10 mouse cellular contexts compared by ENCODE assay signal in genomic region chr11:69934681-69935080, GRCm38 (mm10). TPM values are rescaled to one million over a fixed set of nuclear protein-coding genes. Genes with fewer than 3 reads are reported as not detected.
DNase-seq lines count a peak whose midpoint lies in the region; ATAC-seq and TF ChIP-seq lines count a peak whose summit lies in the region.
"Had no signal": no experiment of that assay in that cellular context is flagged by ENCODE, and none has a peak within 500 bp of the region (broad histone marks: within the 10 kb centered on the region; RNA-seq: fewer than 3 reads in every experiment).

No protein-coding gene starts in this region.

- ATAC-seq in forebrain, postnatal 0 days = no peak
- no peak for ATAC-seq in lung, embryonic 16.5 days (ENCODE audit: low read depth)
- ATAC-seq in liver, embryonic 12.5 days = no peak
- ATAC-seq in stomach, embryonic 15.5 days (ENCODE audit: insufficient read depth, low FRiP score, low read depth) = no peak

- H3K27ac ChIP-seq in forebrain, embryonic 10.5 days = peak overlapping the region; percentile 60; the same call in 1 of the 2 replicates
- no peak overlapping the region for H3K27ac ChIP-seq in forebrain, postnatal 0 days (ENCODE audit: low read depth, low read length)
- no peak overlapping the region for H3K27ac ChIP-seq in lung, embryonic 16.5 days (ENCODE audit: low read length)
- H3K27ac ChIP-seq in liver, embryonic 12.5 days = no peak overlapping the region
- no peak overlapping the region; the same call in 1 of the 2 replicates for H3K27ac ChIP-seq in stomach, embryonic 15.5 days

- no peak for TF ChIP-seq CTCF in forebrain, postnatal 0 days (IDR thresholded peaks at IDR 0.05; ENCODE audit: low read depth)

- no peak for DNase-seq in forebrain, embryonic 10.5 days (ENCODE audit: extremely low spot score, low spot score)
- no peak for DNase-seq in forebrain, postnatal 0 days
- no peak for DNase-seq in lung, postnatal 36 days
- no peak for DNase-seq in adrenal gland, adult (ENCODE audit: inconsistent age in 2 of 2, low spot score in 1 of 2)
- DNase-seq in frontal cortex, postnatal 14 days (ENCODE audit: low spot score in 2 of 2) = no peak

- H3K9me3 ChIP-seq in forebrain, embryonic 10.5 days = no peaks in the 10 kb centered on the region
- H3K9me3 ChIP-seq in forebrain, postnatal 0 days (ENCODE audit: low read length) = no peaks in the 10 kb centered on the region
- H3K9me3 ChIP-seq in lung, embryonic 16.5 days (ENCODE audit: control insufficient read depth, low read length) = no peaks in the 10 kb centered on the region
- no peaks in the 10 kb centered on the region for H3K9me3 ChIP-seq in liver, embryonic 12.5 days (replicated peaks)
- no peaks in the 10 kb centered on the region for H3K9me3 ChIP-seq in stomach, embryonic 15.5 days

- 21% methylated on average over 6 of the region's 6 CpGs for WGBS in forebrain, embryonic 10.5 days
- 15% methylated on average over 6 of the region's 6 CpGs for WGBS in forebrain, postnatal 0 days
- 6% methylated on average over 6 of the region's 6 CpGs for WGBS in lung, embryonic 16.5 days
- 19% methylated on average over 6 of the region's 6 CpGs for WGBS in liver, embryonic 12.5 days (ENCODE audit: insufficient replicate concordance)
- 11% methylated on average over 6 of the region's 6 CpGs for WGBS in stomach, embryonic 15.5 days

- peak overlapping the region; percentile 74 for H3K4me3 ChIP-seq in forebrain, embryonic 10.5 days
- H3K4me3 ChIP-seq in forebrain, postnatal 0 days (ENCODE audit: low read depth, low read length) = no peak overlapping the region
- peak overlapping the region; percentile 31 for H3K4me3 ChIP-seq in lung, embryonic 16.5 days (ENCODE audit: low read length)
- peak overlapping the region; percentile 56 for H3K4me3 ChIP-seq in liver, embryonic 12.5 days
- 0 out of 2 replicates have a peak overlapping the region, but pooled peaks have one; percentile 22 for H3K4me3 ChIP-seq in stomach, embryonic 15.5 days (replicated peaks)

- H3K9ac ChIP-seq in forebrain, postnatal 0 days = no peak overlapping the region
- no peak overlapping the region for H3K9ac ChIP-seq in lung, embryonic 16.5 days (ENCODE audit: low read length)
- no peak overlapping the region; the same call in 1 of the 2 replicates for H3K9ac ChIP-seq in liver, embryonic 12.5 days
- no peak overlapping the region for H3K9ac ChIP-seq in stomach, embryonic 15.5 days

- H3K4me1 ChIP-seq in forebrain, embryonic 10.5 days = peaks cover 53% of the 10 kb centered on the region
- peaks cover 8% of the 10 kb centered on the region for H3K4me1 ChIP-seq in forebrain, postnatal 0 days (ENCODE audit: insufficient read depth)
- H3K4me1 ChIP-seq in lung, embryonic 16.5 days (replicated peaks; ENCODE audit: control insufficient read depth, insufficient read depth, low read length) = peaks cover 20% of the 10 kb centered on the region
- peaks cover 43% of the 10 kb centered on the region for H3K4me1 ChIP-seq in liver, embryonic 12.5 days
- peaks cover 39% of the 10 kb centered on the region for H3K4me1 ChIP-seq in stomach, embryonic 15.5 days

- no peaks in the 10 kb centered on the region for H3K36me3 ChIP-seq in forebrain, embryonic 10.5 days (replicated peaks)
- H3K36me3 ChIP-seq in forebrain, postnatal 0 days (ENCODE audit: insufficient read depth) = no peaks in the 10 kb centered on the region
- H3K36me3 ChIP-seq in lung, embryonic 16.5 days (ENCODE audit: control insufficient read depth, insufficient read depth, low read length) = no peaks in the 10 kb centered on the region
- H3K36me3 ChIP-seq in liver, embryonic 12.5 days = no peaks in the 10 kb centered on the region
- H3K36me3 ChIP-seq in stomach, embryonic 15.5 days = no peaks in the 10 kb centered on the region

- peaks cover 58% of the 10 kb centered on the region for H3K27me3 ChIP-seq in forebrain, embryonic 10.5 days (ENCODE audit: poor library complexity, severe bottlenecking)
- H3K27me3 ChIP-seq in forebrain, postnatal 0 days (ENCODE audit: insufficient read depth, low read length) = no peaks in the 10 kb centered on the region
- H3K27me3 ChIP-seq in lung, embryonic 16.5 days (ENCODE audit: control insufficient read depth, insufficient read depth, low read depth, low read length) = peaks cover 19% of the 10 kb centered on the region
- peaks cover 55% of the 10 kb centered on the region for H3K27me3 ChIP-seq in liver, embryonic 12.5 days (replicated peaks)
- peaks cover 9% of the 10 kb centered on the region; the same call in 1 of the 2 replicates for H3K27me3 ChIP-seq in stomach, embryonic 15.5 days (replicated peaks)

- H3K4me2 ChIP-seq in forebrain, postnatal 0 days (ENCODE audit: low read depth) = no peak overlapping the region
- peak overlapping the region; percentile 45 for H3K4me2 ChIP-seq in lung, embryonic 16.5 days (ENCODE audit: low read depth, low read length)
- H3K4me2 ChIP-seq in liver, embryonic 12.5 days = peak overlapping the region; percentile 91
- H3K4me2 ChIP-seq in stomach, embryonic 15.5 days = peak overlapping the region; percentile 98

RNA-seq across cellular contexts. Expression of gene Ybx2, which starts 0.9 kb away (rescaled TPM):
- 5.7 and 6.4 TPM in 2 replicates for polyA plus RNA-seq in forebrain, embryonic 10.5 days (2016; fragmentation: Nextera tagmentation; extraction: Ambion mirVana)
- total RNA-seq in forebrain, postnatal 0 days (2014; rRNA removed) = 7.8 and 22.8 TPM in 2 replicates
- 1.5 and 2.5 TPM in 2 replicates for polyA plus RNA-seq in forebrain, postnatal 0 days (2015; fragmentation: Nextera tagmentation; extraction: Ambion mirVana)
- polyA plus RNA-seq in lung, embryonic 16.5 days (2015; fragmentation: Nextera tagmentation; extraction: Ambion mirVana) = 2.7 and 4.9 TPM in 2 replicates
- 0.20 and 0.25 TPM in 2 replicates for polyA plus RNA-seq in liver, embryonic 12.5 days (2016; fragmentation: Nextera tagmentation; extraction: Ambion mirVana)
- polyA plus RNA-seq in stomach, embryonic 15.5 days (2015; fragmentation: Nextera tagmentation; extraction: Ambion mirVana) = 2.9 and 3.3 TPM in 2 replicates
- polyA plus RNA-seq: activated CD4-positive, CD25-positive, alpha-beta regulatory T cell, adult 4 months had no signal

RNA-seq across cellular contexts. Expression of gene Eif5a, which starts 12.9 kb away (rescaled TPM):
- polyA plus RNA-seq in forebrain, embryonic 10.5 days (2016; fragmentation: Nextera tagmentation; extraction: Ambion mirVana) = 2,970 and 2,997 TPM in 2 replicates
- total RNA-seq in forebrain, postnatal 0 days (2014; rRNA removed) = 489 and 520 TPM in 2 replicates
- 1,306 and 1,372 TPM in 2 replicates for polyA plus RNA-seq in forebrain, postnatal 0 days (2015; fragmentation: Nextera tagmentation; extraction: Ambion mirVana)
- 1,390 and 1,410 TPM in 2 replicates for polyA plus RNA-seq in lung, embryonic 16.5 days (2015; fragmentation: Nextera tagmentation; extraction: Ambion mirVana)
- 2,199 and 2,266 TPM in 2 replicates for polyA plus RNA-seq in liver, embryonic 12.5 days (2016; fragmentation: Nextera tagmentation; extraction: Ambion mirVana)
- polyA plus RNA-seq in stomach, embryonic 15.5 days (2015; fragmentation: Nextera tagmentation; extraction: Ambion mirVana) = 1,591 and 1,597 TPM in 2 replicates

RNA-seq across cellular contexts. Expression of gene Slc2a4, which starts 13.3 kb away (rescaled TPM):
- 14.2 and 15.7 TPM in 2 replicates for polyA plus RNA-seq in forebrain, embryonic 10.5 days (2016; fragmentation: Nextera tagmentation; extraction: Ambion mirVana)
- total RNA-seq in forebrain, postnatal 0 days (2014; rRNA removed) = 4.1 and 7.8 TPM in 2 replicates
- 3.5 and 3.9 TPM in 2 replicates for polyA plus RNA-seq in forebrain, postnatal 0 days (2015; fragmentation: Nextera tagmentation; extraction: Ambion mirVana)
- 17.1 and 17.2 TPM in 2 replicates for polyA plus RNA-seq in lung, embryonic 16.5 days (2015; fragmentation: Nextera tagmentation; extraction: Ambion mirVana)
- polyA plus RNA-seq in liver, embryonic 12.5 days (2016; fragmentation: Nextera tagmentation; extraction: Ambion mirVana) = 14.9 and 17.0 TPM in 2 replicates
- polyA plus RNA-seq in stomach, embryonic 15.5 days (2015; fragmentation: Nextera tagmentation; extraction: Ambion mirVana) = 26.3 and 28.9 TPM in 2 replicates
- total RNA-seq: hematopoietic stem cell, adult 5-6 weeks had no signal
- polyA plus RNA-seq: activated CD4-positive, CD25-positive, alpha-beta regulatory T cell, adult 4 months had no signal

RNA-seq across cellular contexts. Expression of gene Gps2, which starts 21.0 kb away (rescaled TPM):
- 92.4 and 97.3 TPM in 2 replicates for polyA plus RNA-seq in forebrain, embryonic 10.5 days (2016; fragmentation: Nextera tagmentation; extraction: Ambion mirVana)
- 44.4 and 48.0 TPM in 2 replicates for total RNA-seq in forebrain, postnatal 0 days (2014; rRNA removed)
- 64.9 and 67.1 TPM in 2 replicates for polyA plus RNA-seq in forebrain, postnatal 0 days (2015; fragmentation: Nextera tagmentation; extraction: Ambion mirVana)
- polyA plus RNA-seq in lung, embryonic 16.5 days (2015; fragmentation: Nextera tagmentation; extraction: Ambion mirVana) = 85.1 and 87.8 TPM in 2 replicates
- polyA plus RNA-seq in liver, embryonic 12.5 days (2016; fragmentation: Nextera tagmentation; extraction: Ambion mirVana) = 125 TPM in 2 replicates
- polyA plus RNA-seq in stomach, embryonic 15.5 days (2015; fragmentation: Nextera tagmentation; extraction: Ambion mirVana) = 66.2 and 69.1 TPM in 2 replicates

RNA-seq across cellular contexts. Expression of gene Cldn7, which starts 29.9 kb away (rescaled TPM):
- polyA plus RNA-seq in forebrain, embryonic 10.5 days (2016; fragmentation: Nextera tagmentation; extraction: Ambion mirVana) = 19.7 and 21.9 TPM in 2 replicates
- not detected in 2 replicates for total RNA-seq in forebrain, postnatal 0 days (2014; rRNA removed)
- polyA plus RNA-seq in forebrain, postnatal 0 days (2015; fragmentation: Nextera tagmentation; extraction: Ambion mirVana) = 0.34 and 0.42 TPM in 2 replicates
- polyA plus RNA-seq in lung, embryonic 16.5 days (2015; fragmentation: Nextera tagmentation; extraction: Ambion mirVana) = 172 and 202 TPM in 2 replicates
- 2.8 and 3.3 TPM in 2 replicates for polyA plus RNA-seq in liver, embryonic 12.5 days (2016; fragmentation: Nextera tagmentation; extraction: Ambion mirVana)
- 438 and 517 TPM in 2 replicates for polyA plus RNA-seq in stomach, embryonic 15.5 days (2015; fragmentation: Nextera tagmentation; extraction: Ambion mirVana)
- polyA plus RNA-seq: activated CD4-positive, CD25-positive, alpha-beta regulatory T cell, adult 4 months had no signal
